Mouse (Mus musculus): ENCODE measurements around the gene Hrct1. TPM values are rescaled to one million over a fixed set of nuclear protein-coding genes. Genes with fewer than 3 reads are reported as not detected.
A peak's percentile ranks its signal among the peaks of the same experiment; 100 is the strongest.

Gene Hrct1
- polyA plus RNA-seq, 1 experiment from 2014 or later = 0.58 TPM

DNA sequence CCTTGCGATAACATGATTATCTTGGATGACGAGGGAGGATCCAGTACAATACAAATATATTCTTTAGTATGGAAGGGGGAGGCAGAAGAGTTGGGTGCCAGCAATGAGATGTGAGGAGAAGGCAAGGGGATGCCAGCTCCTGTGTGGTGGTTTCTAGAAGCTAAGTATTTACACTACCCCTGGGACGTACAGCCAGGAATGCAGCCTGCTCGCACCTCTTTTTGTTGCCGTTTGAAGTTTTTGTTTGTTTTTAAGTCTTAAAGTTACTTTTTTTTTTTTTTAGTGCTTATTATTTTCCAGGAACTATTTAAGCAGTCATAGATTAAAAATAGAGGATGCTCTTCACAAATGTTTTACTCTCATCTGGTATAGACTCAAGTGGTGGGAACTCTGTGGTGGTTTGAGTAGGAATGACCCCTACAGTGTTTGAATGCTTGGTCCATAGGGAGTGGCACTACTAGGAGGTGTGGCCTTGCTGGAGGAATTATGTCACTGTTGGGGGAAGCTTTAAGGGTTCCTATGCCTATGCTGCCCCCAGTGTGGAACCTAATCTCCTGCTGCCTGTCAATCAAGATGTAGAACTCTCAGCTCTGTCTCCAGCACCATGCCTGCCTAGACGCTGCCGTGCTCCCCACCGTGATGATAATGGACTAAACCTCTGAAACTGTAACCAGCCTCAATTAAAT, 12.1 kb downstream of the Hrct1 start:
- H3K27ac ChIP-seq (ENCODE audit: low read depth) = no peak overlapping the region
- H3K4me2 ChIP-seq = no peak overlapping the region
- WGBS = 51% methylated on average over 8 of the region's 8 CpGs
- H3K27me3 ChIP-seq (ENCODE audit: insufficient read depth, low read length) = no peaks in the 10 kb centered on the region
- H3K4me3 ChIP-seq (ENCODE audit: low read depth, low read length) = no peak overlapping the region
- H3K4me1 ChIP-seq (ENCODE audit: insufficient read depth) = no peaks in the 10 kb centered on the region
- DNase-seq = no peak
- no peak for ATAC-seq (ENCODE audit: insufficient read depth)
- no peaks in the 10 kb centered on the region for H3K9me3 ChIP-seq (ENCODE audit: low read depth, low read length)
- H3K9ac ChIP-seq = no peak overlapping the region
- no peaks in the 10 kb centered on the region for H3K36me3 ChIP-seq (ENCODE audit: insufficient read depth)
- no peak for TF ChIP-seq CTCF (IDR thresholded peaks at IDR 0.05; ENCODE audit: low read depth)

DNA sequence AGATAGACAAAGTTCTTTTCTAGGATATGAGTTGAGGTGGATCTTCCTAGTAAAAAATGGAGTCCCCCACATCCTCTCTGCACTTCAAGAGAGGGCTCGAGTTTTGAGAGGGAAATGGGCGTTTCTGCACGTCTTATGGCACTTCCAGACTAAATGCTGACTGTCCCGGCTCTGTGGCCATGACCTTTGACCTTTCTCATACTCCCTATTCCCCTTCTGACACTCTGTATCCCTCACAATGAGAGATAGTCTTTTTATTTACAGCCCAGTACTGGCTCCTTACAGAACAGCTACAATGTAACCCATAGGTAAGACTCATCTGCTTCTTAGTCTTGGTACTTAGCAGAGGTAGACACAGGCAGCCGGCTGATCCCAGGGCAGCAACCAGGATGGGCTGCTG, 14.5 kb downstream of the Hrct1 start:
- DNase-seq = no peak
- no peak for TF ChIP-seq CTCF (IDR thresholded peaks at IDR 0.05; ENCODE audit: low read depth)
- 50% methylated on average over 5 of the region's 5 CpGs for WGBS

DNA sequence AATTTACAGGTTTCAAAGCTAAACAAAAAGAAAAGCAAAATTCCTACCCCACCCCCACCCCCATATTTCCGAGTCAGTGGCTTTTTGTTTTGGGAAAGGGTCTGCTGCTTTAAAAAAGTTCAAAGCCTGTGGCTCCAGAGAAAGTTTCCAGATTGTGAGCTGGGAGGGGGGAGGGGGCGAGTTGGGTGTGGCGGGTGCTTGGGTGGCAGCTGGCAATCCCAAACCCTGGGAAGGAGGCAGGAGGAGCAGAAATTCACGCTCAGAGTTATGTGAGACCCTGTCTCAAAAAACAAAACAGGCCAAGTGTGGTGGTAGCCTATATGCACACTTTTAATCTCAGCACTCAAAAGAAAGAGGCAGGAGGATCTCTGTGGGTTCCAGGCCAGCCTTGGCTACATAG, 15.6 kb downstream of the Hrct1 start:
- Histone ChIP-seq H3K9me3 (ENCODE audit: low read depth, low read length) (no peaks in the 10 kb centered on the region), H3K36me3 (ENCODE audit: insufficient read depth) (no peaks in the 10 kb centered on the region), H3K4me1 (ENCODE audit: insufficient read depth) (no peaks in the 10 kb centered on the region), H3K9ac (no peak overlapping the region), H3K27me3 (ENCODE audit: insufficient read depth, low read length) (no peaks in the 10 kb centered on the region), H3K27ac (ENCODE audit: low read depth) (no peak overlapping the region), H3K4me3 (ENCODE audit: low read depth, low read length) (no peak overlapping the region), H3K4me2 (no peak overlapping the region)
- DNase-seq = no peak
- WGBS = 26% methylated on average over 4 of the region's 4 CpGs
- TF ChIP-seq CTCF (IDR thresholded peaks at IDR 0.05; ENCODE audit: low read depth) = no peak
- no peak for ATAC-seq (ENCODE audit: insufficient read depth)

More for the DNA sequence above, 14.5 kb downstream of the Hrct1 start:
- Histone ChIP-seq H3K27me3 (ENCODE audit: insufficient read depth, low read length) (no peaks in the 10 kb centered on the region), H3K9ac (no peak overlapping the region), H3K4me2 (no peak overlapping the region), H3K9me3 (ENCODE audit: low read depth, low read length) (no peaks in the 10 kb centered on the region), H3K4me1 (ENCODE audit: insufficient read depth) (no peaks in the 10 kb centered on the region), H3K36me3 (ENCODE audit: insufficient read depth) (no peaks in the 10 kb centered on the region), H3K4me3 (ENCODE audit: low read depth, low read length) (no peak overlapping the region), H3K27ac (ENCODE audit: low read depth) (no peak overlapping the region)
- no peak for ATAC-seq (ENCODE audit: insufficient read depth)

DNA sequence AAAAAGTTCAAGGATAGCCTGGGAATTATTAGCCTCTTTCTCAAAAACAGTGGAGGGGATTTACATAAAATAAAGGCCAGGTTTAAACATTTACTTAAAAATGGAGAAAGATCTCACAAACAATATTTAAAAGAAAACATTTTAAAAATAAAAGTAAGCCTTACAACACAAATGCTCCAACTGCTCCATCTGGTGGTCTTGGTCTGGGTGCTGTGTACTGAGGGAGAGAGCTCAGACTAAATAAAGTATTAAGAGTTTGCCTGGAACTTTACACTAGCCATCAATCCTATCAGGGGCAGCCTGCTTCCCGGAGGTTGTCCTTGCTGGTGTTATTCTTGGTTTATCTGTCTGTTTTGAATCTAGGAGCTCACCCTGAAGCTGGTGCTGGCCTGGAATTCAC, 16.1 kb downstream of the Hrct1 start:
- 13% methylated on average over 1 of the region's 1 CpGs for WGBS
- no peak for DNase-seq
- H3K27me3 ChIP-seq (ENCODE audit: insufficient read depth, low read length) = no peaks in the 10 kb centered on the region
- ATAC-seq (ENCODE audit: insufficient read depth) = no peak
- no peak overlapping the region for H3K27ac ChIP-seq (ENCODE audit: low read depth)
- H3K9ac ChIP-seq = no peak overlapping the region
- H3K36me3 ChIP-seq (ENCODE audit: insufficient read depth) = no peaks in the 10 kb centered on the region
- H3K4me3 ChIP-seq (ENCODE audit: low read depth, low read length) = no peak overlapping the region
- peak; percentile 23 for TF ChIP-seq CTCF (IDR thresholded peaks at IDR 0.05; ENCODE audit: low read depth)
- H3K9me3 ChIP-seq (ENCODE audit: low read depth, low read length) = no peaks in the 10 kb centered on the region
- H3K4me2 ChIP-seq = no peak overlapping the region
- no peaks in the 10 kb centered on the region for H3K4me1 ChIP-seq (ENCODE audit: insufficient read depth)

DNA sequence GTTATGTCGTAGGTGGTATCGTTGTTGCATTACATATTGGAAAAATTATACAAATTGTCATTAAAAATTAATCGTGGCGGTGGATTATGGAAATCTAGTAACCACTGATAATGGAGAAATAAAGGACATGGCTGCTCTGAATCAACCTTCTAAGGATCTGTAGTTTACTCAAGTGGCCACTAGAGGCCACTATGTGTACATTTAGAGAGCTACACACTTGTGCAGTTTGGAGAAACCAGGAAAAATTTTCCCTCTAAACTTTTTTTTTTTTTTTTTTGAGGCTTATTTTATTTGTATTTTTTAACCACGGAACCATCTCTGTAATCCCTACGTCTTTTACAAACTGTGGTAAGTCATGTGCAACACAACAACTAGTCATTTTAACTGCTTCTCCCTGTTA, 18.2 kb downstream of the Hrct1 start:
- Histone ChIP-seq H3K4me1 (ENCODE audit: insufficient read depth) (no peaks in the 10 kb centered on the region), H3K4me2 (no peak overlapping the region), H3K9ac (no peak overlapping the region), H3K36me3 (ENCODE audit: insufficient read depth) (no peaks in the 10 kb centered on the region), H3K4me3 (ENCODE audit: low read depth, low read length) (no peak overlapping the region), H3K9me3 (ENCODE audit: low read depth, low read length) (no peaks in the 10 kb centered on the region), H3K27me3 (ENCODE audit: insufficient read depth, low read length) (no peaks in the 10 kb centered on the region), H3K27ac (ENCODE audit: low read depth) (no peak overlapping the region)
- ATAC-seq (ENCODE audit: insufficient read depth) (no peak), DNase-seq (peak; percentile 85)
- WGBS = 11% methylated on average over 6 of the region's 6 CpGs
- TF ChIP-seq CTCF (IDR thresholded peaks at IDR 0.05; ENCODE audit: low read depth) = peak; percentile 70

DNA sequence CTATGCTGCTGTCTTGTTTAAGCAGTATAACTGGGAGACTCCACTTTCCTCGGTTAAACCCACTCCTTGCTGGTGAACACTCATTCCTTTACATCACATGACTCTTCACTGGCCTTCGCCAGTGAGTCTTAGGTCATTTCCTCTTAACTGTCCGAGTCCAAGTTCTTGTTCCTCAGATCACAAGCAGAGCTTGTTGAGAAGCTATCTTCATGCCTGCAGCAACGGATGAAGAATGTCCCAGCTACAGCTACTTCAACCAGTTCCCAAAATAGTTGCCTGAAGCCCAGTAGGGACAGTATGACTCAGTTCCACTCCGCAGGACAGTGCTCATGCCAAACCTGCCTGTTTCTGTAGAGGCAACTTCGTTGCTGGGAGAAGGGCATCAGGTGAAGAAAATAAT, 30.2 kb downstream of the Hrct1 start:
- Histone ChIP-seq H3K4me3 (ENCODE audit: low read depth, low read length) (no peak overlapping the region), H3K27me3 (ENCODE audit: insufficient read depth, low read length) (no peaks in the 10 kb centered on the region), H3K9me3 (ENCODE audit: low read depth, low read length) (no peaks in the 10 kb centered on the region), H3K36me3 (ENCODE audit: insufficient read depth) (no peaks in the 10 kb centered on the region), H3K27ac (ENCODE audit: low read depth) (no peak overlapping the region), H3K4me1 (ENCODE audit: insufficient read depth) (no peaks in the 10 kb centered on the region), H3K4me2 (no peak overlapping the region), H3K9ac (no peak overlapping the region)
- ATAC-seq (ENCODE audit: insufficient read depth) = no peak
- DNase-seq = no peak
- TF ChIP-seq CTCF (IDR thresholded peaks at IDR 0.05; ENCODE audit: low read depth) = no peak
- WGBS = 62% methylated on average over 6 of the region's 6 CpGs

DNA sequence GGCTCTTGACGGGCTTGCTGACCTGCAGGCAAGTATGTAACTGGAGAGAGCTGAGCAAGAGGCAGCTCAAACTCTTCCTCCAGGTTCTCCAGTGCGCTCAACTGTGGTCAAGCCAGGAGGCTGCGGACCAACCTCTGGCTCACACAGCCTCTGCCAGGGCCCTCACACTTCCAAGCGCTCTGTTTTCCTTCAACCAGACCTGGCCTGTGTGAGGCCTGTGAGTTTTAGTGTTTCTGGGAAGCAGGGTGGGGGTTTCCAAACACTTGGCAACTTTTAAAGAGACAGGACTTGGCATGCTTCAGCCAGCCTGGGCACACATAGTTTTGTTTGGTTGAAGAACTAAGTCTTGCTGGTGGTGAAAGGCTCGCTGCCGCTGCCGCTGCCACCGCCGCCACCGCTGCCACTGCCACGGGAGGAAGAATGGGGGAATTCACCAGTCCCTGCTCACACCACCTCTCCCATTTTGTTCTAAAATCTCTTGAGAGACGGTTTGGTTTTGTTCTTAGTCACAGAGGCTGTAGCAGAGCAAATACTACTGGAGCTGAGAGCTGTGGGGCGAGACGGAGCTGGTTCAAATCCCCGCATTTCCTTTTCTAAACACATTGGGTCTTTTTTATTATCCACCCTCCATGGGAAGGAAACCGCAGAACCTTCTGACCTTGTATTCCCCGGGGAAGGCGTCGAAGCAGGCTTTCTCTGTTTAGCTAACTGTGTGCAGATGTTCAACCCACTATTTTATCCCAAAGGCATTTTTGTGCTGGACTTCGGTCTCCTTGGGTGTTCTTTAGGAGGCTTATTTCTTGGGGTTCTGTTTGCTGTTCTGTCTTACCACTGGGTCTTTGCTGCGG, 32.8 kb downstream of the Hrct1 start:
- no peak for TF ChIP-seq CTCF (IDR thresholded peaks at IDR 0.05; ENCODE audit: low read depth)
- DNase-seq (no peak), ATAC-seq (ENCODE audit: insufficient read depth) (no peak)
- no peaks in the 10 kb centered on the region for H3K4me1 ChIP-seq (ENCODE audit: insufficient read depth)
- H3K27ac ChIP-seq (ENCODE audit: low read depth) = no peak overlapping the region
- H3K4me2 ChIP-seq = no peak overlapping the region
- H3K4me3 ChIP-seq (ENCODE audit: low read depth, low read length) = no peak overlapping the region
- WGBS = 74% methylated on average over 21 of the region's 21 CpGs
- no peak overlapping the region for H3K9ac ChIP-seq
- H3K9me3 ChIP-seq (ENCODE audit: low read depth, low read length) = no peaks in the 10 kb centered on the region
- H3K27me3 ChIP-seq (ENCODE audit: insufficient read depth, low read length) = no peaks in the 10 kb centered on the region
- no peaks in the 10 kb centered on the region for H3K36me3 ChIP-seq (ENCODE audit: insufficient read depth)
